Mouse (Mus musculus) small intestine, adult 2 months (tissue): ENCODE data around the gene Trabd2b. TPM values are rescaled to one million over a fixed set of nuclear protein-coding genes. Genes with fewer than 3 reads are reported as not detected.

Source experiments
- H3K27ac ChIP-seq: fragments of 200-500 bp; 2 replicates; pipeline ENCODE4 v1.5.1; 2012; ENCODE audit warnings: low read depth, low read length, control low read depth, inconsistent platforms; ENCODE audit not compliant: insufficient read depth
- H3K27me3 ChIP-seq: fragments of 200-500 bp; 2 replicates; pipeline ENCODE4 v1.6.1; 2012; ENCODE audit warnings: mild to moderate bottlenecking, moderate library complexity, low read length, inconsistent platforms; ENCODE audit not compliant: control insufficient read depth, insufficient read depth
- H3K36me3 ChIP-seq: fragments of 200-500 bp; 2 replicates; pipeline ENCODE4 v1.6.1; 2012; ENCODE audit warnings: mild to moderate bottlenecking, low read length, control low read depth, inconsistent platforms; ENCODE audit not compliant: control insufficient read depth, insufficient read depth
- H3K4me1 ChIP-seq: fragments of 200-500 bp; 2 replicates; pipeline ENCODE4 v1.6.1; 2012; ENCODE audit warnings: low read length, inconsistent platforms, mixed read lengths; ENCODE audit not compliant: control insufficient read depth, insufficient read depth, insufficient read length
- H3K4me3 ChIP-seq: fragments of 200-500 bp; 2 replicates; pipeline ENCODE4 v1.5.1; 2012; ENCODE audit warnings: low read depth, mild to moderate bottlenecking, control low read depth, inconsistent platforms, low read length, moderate library complexity
- CTCF ChIP-seq: fragments of 200-500 bp; IDR thresholded peaks from 2 replicates; pipeline ENCODE4 v1.5.1; 2012; ENCODE audit warnings: low read depth, mild to moderate bottlenecking, control low read depth, inconsistent platforms, low read length, moderate library complexity, mixed read lengths; ENCODE audit not compliant: insufficient replicate concordance, insufficient read length; ENCODE audit errors: extremely low read depth
- POLR2A ChIP-seq: fragments of 200-500 bp; IDR thresholded peaks from 2 replicates; pipeline ENCODE4 v1.6.1; 2012; ENCODE audit warnings: low read depth, mild to moderate bottlenecking, control low read depth, inconsistent platforms, low read length, moderate library complexity
- WGBS: fragments of 180-500 bp; shearing (Covaris S2); methylation state at CpG from one replicate; pipeline ENCODE4 v1.1.7; 2018; 5-methylcytosine and 5-hydroxymethylcytosine counted together
- polyA plus RNA-seq: library from polyadenylated mRNA; depleted of rRNA; stranded (reverse); fragments of >200 nt; gene quantifications from 2 replicates; pipeline ENCODE4 v1.2.3, GENCODE M21; 2012

Gene Trabd2b
- polyA plus RNA-seq, 1 experiment = 0.32 TPM

DNA sequence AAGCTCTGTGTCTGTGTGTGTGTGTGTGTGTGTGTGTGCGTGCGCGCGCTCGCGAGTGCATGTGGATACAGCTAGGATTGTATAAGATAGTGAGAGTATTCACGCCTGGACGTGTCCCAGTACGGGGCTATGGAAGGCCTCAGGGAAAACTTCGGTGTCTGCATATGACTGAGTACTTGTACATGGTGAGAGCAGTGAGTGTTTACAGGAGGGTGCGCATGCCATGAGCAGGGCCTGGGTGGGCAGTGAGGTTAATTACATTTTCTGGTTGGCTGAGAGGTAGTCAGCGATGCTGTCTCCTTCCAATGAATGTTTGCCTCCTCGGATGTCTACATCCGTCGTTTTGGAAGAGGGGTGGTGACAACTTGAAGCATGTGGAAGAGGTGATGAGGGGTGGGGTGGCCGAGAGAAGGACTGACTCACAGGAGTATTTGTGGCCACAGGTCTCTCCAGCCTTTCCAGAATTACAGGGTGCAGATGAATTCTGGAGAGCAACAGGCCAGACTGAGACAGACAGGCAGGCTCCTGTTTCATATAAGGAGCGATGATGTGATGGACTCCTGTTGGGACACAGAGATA, 154.2 kb downstream of the Trabd2b start:
- no peak overlapping the region for H3K4me3 ChIP-seq
- no peaks in the 10 kb centered on the region for H3K36me3 ChIP-seq
- 88% methylated on average over 17 of the region's 17 CpGs for WGBS
- no peaks in the 10 kb centered on the region for H3K27me3 ChIP-seq
- no peaks in the 10 kb centered on the region for H3K4me1 ChIP-seq
- no peak overlapping the region for H3K27ac ChIP-seq
- TF ChIP-seq CTCF = no peak
- no peak for TF ChIP-seq POLR2A

DNA sequence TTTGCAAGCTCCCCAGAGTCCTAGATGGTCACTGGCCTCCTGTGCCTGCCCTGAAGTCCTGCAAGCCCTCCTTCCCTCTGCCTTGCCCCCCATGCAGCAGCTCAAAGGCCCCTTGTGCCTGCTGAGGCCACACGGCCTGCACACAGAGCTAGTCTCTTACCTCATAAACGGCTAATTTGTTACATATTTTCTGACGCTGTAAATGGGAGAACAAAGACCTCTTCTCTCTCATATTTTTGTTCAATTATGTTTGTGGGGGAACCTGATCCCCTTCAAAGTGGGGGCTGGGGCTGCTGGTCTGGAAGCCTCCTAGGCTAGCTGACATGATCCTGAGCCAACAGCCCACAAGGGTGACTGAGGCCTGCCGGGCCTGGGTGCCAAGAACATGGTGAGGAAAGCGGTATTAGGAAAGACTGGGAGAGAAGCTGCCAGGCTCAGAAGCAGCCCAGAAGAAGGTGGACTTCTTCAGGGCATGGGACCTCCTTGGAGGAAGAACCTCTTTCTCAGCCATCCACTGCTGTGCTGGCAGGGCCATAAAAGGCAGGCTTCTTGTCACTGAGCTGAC, 157.7 kb downstream of the Trabd2b start:
- Histone ChIP-seq H3K27me3 (no peaks in the 10 kb centered on the region), H3K4me3 (no peak overlapping the region), H3K27ac (no peak overlapping the region), H3K4me1 (no peaks in the 10 kb centered on the region), H3K36me3 (no peaks in the 10 kb centered on the region)
- TF ChIP-seq CTCF = no peak
- TF ChIP-seq POLR2A = no peak
- 81% methylated on average over 5 of the region's 5 CpGs for WGBS

DNA sequence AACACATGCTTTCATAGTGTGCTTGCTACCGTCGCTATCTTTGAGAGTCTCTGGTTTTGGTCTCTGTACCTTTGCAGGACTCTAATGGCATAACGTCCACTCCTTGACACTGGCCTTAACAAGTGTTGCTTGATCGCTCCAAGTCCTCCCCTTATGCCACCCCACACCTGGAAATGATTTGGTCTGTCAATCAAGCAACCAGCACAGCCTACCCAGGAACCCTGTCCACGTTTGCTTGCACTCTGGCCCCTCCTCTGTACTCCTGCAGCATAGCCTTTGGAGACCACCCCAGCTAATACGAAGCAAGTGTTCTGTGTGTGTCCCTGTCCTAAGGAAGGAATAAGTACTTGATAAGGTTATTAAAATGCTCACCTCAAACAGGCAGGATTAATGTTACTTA, 161.1 kb downstream of the Trabd2b start:
- TF ChIP-seq POLR2A = no peak
- Histone ChIP-seq H3K27me3 (no peaks in the 10 kb centered on the region), H3K36me3 (no peaks in the 10 kb centered on the region), H3K4me3 (no peak overlapping the region), H3K27ac (no peak overlapping the region), H3K4me1 (no peaks in the 10 kb centered on the region)
- WGBS = 70% methylated on average over 6 of the region's 6 CpGs

DNA sequence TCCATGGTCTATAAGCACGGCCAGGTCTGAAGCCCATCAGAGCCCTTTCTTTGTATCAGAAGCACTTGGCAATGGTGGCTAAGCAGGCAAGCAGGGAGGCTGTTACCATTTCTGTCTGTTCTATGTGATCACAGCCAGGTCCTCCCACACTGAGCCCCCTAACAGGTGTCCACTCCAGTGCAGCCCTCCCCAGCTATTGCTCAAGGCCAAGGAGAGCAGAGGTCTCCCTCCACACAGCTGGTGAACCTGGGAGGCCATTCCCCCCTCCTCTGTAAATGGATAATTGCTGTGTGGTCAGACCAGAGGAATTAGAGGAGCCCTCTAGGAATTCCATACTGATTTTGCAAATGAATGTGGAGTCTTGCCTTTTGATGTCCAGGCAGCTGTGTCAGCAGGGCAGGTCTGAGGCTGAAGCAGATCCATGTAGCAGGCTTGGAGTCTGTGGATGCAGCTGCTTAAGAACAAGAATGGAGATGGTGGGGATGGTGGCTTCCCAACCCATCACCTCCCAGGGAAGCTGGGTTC, 161.6 kb downstream of the Trabd2b start:
- Histone ChIP-seq H3K4me1 (no peaks in the 10 kb centered on the region), H3K36me3 (no peaks in the 10 kb centered on the region), H3K27ac (no peak overlapping the region), H3K27me3 (no peaks in the 10 kb centered on the region), H3K4me3 (no peak overlapping the region)
- TF ChIP-seq CTCF (no peak), POLR2A (no peak)
- WGBS = 85% methylated on average over 1 of the region's 1 CpGs

DNA sequence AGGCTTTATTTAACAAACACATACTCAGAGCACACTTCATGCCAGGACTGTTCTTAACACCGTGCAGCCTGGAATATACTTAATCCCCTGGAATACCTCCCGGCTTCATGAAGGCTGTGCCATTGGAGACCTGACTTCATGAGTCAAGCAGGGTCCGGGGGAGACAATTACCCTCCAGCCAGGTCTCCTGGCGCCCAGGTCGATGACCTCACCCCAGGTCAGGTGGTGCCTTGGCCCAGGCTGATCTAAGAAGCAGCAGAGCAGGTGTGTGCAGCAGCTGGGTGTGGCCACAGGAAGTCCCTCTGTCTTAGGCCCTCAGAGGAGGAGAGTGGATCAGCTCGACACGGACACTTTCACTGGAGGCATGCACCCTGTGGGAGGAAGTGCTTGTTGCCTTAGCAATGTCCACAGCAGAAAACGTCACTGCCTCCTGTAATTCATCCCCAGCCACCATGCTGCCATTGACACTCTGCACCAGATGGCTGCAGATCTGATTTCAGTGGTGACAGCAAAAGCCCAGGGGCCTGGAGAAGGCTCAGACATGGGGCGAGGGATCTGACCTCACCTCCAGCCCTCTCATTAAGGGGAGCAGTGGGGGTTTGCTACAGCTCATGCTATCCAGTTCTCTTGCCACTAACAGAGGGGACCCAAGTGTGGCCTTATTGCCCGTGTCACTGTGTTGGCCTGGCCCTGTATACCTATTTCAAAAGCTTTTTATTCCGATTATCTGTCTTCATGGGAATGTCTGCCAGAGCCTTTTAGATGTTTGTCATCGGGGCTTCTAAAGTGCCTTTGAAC, 171.8 kb downstream of the Trabd2b start:
- TF ChIP-seq CTCF (no peak), POLR2A (no peak)
- no peak overlapping the region for H3K4me3 ChIP-seq
- H3K4me1 ChIP-seq = peaks cover 3% of the 10 kb centered on the region; the same call in 1 of the 2 replicates
- 39% methylated on average over 12 of the region's 12 CpGs for WGBS
- H3K27ac ChIP-seq = no peak overlapping the region
- H3K36me3 ChIP-seq = no peaks in the 10 kb centered on the region
- H3K27me3 ChIP-seq = no peaks in the 10 kb centered on the region

DNA sequence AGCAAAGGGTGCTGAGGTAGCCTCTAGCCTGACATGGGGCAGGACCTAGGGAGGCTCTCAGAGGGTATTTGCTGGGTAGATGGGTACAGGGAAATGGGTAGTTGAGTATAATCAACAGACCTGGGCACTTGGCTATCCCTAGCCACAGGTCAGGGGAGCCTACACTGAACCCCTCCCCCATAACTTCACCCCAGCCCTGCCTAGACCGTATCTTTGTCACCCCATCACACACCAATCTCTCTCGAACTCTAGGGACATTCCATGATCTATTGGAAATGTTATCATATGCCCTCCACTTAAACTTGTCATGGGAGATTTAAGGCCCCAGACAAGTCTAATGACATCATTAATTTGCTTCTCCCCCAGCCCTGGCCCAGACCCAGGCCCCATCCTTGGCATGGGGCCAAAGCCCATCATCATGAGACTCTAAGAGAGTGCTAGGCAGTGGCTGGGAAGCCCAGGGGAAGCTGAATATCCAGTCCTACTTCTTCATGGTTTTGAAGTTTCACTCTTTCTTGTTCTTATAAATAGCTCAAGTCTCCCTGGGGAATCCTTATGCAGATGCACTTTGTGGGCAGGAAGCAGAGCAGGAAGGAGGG, 177.1 kb downstream of the Trabd2b start:
- no peaks in the 10 kb centered on the region for H3K36me3 ChIP-seq
- H3K4me3 ChIP-seq = no peak overlapping the region
- TF ChIP-seq POLR2A = no peak
- no peak for TF ChIP-seq CTCF
- H3K4me1 ChIP-seq = no peaks in the 10 kb centered on the region
- no peak overlapping the region for H3K27ac ChIP-seq
- WGBS = 80% methylated on average over 2 of the region's 2 CpGs
- no peaks in the 10 kb centered on the region for H3K27me3 ChIP-seq

DNA sequence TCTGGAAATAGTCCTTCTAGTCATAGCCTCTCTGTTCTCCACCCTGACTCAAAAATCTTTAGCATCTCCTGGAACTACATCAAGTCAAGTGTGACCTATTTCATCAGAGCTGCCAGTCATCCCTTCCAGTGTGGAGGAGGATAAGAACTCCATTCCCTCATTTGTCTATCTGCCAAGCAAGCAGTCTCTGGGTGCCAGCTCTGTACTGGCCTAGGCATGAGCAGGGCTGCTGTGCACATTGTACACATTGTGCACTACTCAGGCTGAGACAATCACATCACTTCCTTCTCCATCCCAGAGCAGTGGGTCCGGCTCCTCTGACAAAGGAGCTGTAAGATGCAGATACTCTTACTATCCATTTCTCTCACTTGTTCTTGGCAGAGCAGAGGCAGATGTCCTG, 178.2 kb downstream of the Trabd2b start:
- no peaks in the 10 kb centered on the region for H3K27me3 ChIP-seq
- H3K36me3 ChIP-seq = no peaks in the 10 kb centered on the region
- H3K4me3 ChIP-seq = no peak overlapping the region
- TF ChIP-seq POLR2A = no peak
- no peak for TF ChIP-seq CTCF
- WGBS = 76% methylated on average over 1 of the region's 1 CpGs
- no peak overlapping the region for H3K27ac ChIP-seq
- H3K4me1 ChIP-seq = no peaks in the 10 kb centered on the region
